Mouse (Mus musculus) forelimb bud, embryonic 11.5 days (tissue): ENCODE data around the gene Cyp4f15.
"Not testable (repeated sequence)": the region's sequence is repeated elsewhere in the genome, so short reads cannot be mapped to it uniquely, and the experiment has no call there.

Source experiments
- DNase-seq: peaks from one replicate; pipeline ENCODE4 v3.0.0-alpha.2; 2012; ENCODE audit warnings: low read depth, low spot score

Gene Cyp4f15

DNA sequence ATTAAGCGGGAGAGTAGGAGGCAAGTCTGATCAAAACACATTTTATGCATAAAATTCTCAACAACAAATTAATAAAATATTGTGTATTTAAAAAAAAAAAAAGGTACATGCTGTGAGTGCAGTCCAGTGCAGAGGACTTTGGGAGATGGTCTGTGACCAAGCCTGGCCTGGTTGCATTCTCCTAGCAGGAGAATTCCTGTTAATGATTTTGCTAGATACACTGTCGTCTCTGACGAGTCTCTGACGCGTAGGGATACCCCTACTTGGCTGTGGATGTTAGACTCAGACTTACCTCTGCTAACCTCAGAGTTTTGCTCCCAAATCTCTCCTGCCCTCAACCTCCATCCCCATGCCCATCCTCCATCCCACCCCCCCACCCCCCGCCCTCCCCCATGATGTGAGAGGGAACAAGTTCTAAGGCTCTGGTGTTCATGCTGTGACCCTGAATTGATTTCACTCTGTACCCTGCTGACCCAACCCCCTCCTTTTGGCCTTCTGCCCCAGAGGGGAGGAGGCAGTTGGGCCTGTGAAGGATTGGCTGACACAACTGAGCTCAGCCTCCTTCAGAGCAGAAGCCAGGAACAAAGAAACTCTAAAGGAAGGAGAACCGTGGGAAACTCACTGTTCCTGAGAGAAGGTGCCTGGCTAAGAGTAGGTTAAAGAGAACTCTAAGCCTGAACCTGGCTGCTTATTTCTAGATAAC lies at the start of gene Cyp4f15:
Cyp4f15 (plus strand) TSS at position 580 of the 703 bp plus-strand sequence.
- peak; percentile 7 for DNase-seq

DNA sequence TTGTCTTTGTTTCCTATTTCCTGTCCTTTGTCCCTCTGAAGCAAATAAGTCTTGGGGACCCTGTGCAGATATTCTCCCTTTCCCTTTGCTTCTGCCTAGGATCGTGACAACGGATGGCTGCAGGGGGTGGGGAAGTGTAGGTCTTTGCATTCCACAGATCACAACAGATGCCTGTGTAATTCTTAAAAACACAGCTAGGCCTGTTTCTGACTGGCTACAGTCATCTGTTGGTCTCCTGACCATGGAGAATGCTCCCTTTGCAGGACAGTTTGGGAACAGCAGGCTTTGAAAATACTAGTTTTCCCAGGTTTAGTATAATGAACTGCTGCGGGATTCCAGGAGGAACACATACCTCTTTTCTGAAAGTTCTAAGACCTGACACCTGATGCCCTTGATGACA lies 49.1 kb upstream of the Cyp4f15 start:
- DNase-seq = no peak

DNA sequence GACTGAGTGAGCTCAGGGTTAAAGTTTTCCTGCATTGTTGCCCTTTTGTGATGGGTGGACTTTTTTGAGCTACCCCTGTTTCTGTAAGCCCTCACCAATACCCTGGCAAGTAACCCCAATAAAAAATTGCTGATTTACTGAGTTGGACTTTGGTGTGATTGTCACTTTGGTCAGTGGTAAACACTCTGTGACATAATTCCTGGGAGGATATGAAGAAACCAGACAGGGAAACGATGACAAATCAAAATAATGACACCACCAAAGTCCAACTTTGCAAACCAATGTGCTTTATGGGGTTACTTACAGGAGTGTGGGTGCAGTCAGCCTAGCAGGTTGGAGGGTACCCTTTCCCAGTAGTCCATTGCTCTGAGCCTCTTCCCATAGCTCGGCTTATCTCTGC lies 48.3 kb upstream of the Cyp4f15 start:
- no peak for DNase-seq

DNA sequence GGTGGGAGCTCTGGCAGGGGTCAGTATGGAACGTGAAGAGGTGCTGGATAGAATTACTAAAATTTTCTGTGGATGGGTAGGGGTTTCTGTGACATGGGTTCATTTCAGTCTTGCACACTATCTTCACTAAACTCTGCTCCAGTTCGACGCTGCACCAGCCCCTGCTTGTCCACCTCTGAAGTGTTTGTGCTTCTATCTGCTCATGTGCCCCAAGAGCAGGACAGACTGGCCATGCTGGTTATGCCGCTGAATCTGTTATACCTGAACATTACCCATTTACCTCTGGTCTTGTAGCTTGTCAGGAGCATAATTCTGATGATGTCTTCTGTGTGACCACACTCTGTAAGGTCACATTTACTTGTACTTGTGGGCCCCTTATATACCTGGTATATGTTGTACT lies 38.8 kb upstream of the Cyp4f15 start:
- no peak for DNase-seq

DNA sequence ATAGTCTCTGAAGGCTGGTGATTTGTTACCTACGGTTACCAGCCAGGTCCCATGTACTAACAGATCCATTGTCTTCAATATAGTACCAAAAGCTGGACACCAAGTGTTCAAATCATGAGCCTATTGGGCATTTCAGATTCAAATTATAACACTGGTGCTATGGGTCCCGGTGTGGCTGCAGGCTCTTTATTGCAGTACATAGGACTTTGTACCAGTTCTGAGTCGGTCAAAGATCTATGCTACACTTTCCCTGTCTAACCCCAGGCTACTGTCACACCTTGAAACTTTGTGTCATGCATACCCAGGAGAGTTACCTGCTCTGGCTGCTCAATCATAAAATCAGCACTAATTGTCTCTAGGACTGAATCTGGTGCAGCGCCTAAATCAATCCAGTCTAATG lies 31.6 kb upstream of the Cyp4f15 start:
- no peak for DNase-seq

DNA sequence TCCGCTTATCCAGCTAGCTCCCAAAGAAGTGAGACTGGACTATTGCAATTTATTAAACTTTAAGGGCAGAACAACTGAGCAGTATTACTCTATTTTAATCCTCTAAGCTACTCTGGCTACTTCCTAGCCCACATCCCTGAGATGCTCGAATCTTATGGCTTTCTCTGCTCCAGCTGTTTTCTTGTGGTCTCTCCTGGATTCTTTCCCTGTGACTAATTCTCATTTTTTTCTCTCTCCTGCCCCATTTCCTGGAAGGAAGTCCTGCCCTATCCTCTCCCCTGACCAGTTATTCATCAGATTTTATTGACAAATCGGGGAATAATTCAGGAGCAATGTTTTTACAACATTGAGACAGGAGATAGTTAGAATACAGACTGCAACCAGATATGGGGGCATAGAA lies 28.4 kb upstream of the Cyp4f15 start:
- DNase-seq = no peak

DNA sequence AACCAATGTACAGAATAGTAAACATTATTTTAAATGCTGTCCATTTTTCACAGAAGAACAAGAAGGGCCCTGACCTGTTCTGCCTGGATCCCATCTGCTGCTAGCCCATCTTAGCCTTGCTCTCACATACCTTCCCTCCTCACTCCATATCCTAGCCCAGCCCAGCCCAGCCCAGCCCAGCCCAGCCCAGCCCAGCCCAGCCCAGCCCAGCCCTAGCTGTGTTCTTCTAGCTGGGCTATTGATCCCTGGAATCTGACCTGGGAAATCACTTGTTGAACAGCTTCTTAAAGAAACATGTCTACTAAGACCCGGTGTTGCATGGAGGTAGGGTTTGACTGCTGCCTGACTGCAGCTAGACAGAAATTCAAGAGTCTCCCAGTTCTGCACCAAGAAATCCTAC lies 27.2 kb upstream of the Cyp4f15 start:
- DNase-seq = no peak

DNA sequence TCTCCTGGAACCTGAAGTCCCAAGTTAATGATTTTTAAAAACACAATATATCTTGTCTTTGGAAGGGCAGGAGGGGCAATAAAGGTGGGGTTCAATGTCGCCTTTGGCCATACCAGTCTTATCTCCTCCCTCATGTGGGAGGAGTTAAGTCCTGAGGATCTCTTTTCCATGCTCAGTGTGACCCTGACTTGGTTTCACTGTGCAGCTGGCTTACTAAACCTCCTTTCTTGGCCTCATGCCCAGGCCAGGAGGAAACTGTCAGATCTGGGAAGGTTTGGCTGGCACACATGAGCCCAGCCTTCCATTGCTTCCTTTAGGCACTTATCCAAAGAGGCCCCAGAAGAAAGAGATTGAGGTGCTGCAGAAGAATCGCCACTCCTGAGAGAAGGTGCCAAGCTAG lies 26.7 kb upstream of the Cyp4f15 start, which contains the start of gene Cyp4f40:
Cyp4f40 (plus strand) TSS at position 189 of the 400 bp plus-strand sequence.
- no peak for DNase-seq

DNA sequence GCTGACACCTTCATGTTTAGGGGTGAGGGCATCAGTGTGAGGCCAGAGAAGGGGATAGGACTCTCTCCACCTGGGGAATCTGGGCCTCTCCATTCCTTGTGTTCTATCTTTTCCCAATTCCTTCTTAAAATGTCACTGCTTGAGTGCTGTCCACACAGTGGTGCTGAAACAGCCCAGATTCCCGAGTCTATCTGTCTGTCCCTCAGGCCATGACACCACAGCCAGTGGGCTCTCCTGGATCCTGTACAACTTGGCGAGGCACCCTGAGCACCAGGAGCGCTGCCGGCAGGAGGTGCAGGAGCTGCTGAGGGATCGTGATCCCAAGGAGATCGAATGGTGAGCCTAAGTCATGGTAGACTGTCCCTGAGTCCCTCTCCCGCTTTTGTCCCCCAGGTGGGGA lies 11.5 kb upstream of the Cyp4f15 start:
- DNase-seq = no peak

DNA sequence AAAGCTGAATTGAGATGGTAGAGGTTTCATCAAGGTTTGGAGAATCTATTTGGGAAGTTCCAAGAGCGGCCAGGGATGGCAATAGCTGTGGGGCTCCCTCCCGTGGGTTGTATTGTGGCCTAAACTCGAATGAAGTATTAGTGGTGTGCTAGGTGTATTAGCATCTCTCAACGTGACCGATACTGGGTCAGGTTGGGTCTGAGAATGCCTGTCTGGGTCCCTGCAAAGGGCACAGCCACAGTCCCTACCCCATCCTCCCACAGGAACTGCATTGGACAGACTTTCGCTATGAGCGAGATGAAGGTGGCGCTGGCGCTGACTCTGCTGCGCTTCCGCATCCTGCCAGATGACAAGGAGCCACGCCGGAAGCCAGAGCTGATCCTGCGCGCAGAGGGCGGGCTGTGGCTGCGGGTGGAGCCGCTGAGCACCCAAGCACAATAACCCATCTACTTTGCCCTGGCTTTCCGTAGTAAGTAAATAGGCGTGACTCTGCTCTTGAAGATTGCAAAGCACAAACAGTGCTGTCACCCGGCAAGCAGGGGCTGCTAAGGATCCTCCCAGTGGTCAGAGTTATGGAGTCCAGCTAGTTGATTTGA lies 9.3 kb upstream of the Cyp4f15 start:
- DNase-seq = no peak

DNA sequence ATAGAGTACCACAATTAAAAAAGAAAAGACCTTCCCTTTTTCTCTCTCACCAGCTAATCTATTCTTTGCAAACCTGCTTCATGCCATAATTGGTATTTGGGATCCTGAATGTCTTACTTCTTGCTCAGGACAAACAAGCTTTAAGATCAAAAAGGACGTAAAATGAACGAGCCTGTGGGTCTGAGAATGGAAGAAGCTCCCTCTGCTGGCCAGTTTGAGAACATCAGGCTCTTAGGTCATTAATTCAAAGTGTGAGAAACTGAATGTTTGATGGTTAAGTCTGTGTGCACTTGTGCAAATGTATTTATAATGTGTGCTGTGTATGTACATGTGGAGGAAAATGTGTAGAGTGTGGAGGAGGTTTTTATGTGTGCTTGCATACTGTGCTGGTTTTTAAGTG lies 5.0 kb upstream of the Cyp4f15 start:
- DNase-seq = peak; percentile 55

DNA sequence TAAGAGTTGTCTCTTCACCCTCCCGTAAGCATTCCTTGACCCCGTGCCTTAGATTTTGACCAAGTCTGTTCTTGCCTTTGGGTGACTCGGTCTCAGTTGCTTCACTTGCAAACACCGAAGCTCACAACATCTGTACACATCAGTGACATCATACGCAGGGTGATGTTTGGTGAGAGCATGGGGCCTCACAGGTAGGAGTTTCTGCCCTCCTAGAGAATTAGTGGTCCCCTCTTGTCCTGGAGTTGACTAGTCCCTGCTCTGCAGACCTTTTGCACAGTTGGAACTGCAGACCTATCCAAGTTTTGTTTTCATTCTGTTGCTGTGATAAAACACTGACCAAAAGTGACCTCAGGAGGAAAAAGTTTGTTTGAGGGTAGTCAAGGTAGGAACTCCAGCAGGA lies 1.3 kb downstream of the Cyp4f15 start:
- DNase-seq = no peak

DNA sequence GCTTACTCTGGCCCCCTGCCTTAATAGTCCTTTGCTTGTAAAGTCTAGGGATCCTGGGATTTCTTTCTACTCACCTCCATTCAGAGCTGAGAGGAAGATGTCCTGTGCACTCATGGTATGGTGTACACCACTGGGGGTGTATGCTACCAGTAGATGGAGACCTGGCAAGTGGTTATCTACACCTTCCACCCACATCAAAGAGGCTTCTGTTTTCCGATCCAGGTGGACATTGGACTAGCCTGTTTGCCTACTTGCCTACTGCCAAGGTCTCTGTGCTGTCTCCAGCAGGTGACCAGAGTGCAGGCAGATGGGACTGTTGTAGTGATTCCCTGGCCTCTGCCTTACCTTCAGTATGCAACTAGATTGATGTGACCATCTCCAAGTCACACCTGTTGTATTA lies 5.5 kb downstream of the Cyp4f15 start:
- no peak for DNase-seq

DNA sequence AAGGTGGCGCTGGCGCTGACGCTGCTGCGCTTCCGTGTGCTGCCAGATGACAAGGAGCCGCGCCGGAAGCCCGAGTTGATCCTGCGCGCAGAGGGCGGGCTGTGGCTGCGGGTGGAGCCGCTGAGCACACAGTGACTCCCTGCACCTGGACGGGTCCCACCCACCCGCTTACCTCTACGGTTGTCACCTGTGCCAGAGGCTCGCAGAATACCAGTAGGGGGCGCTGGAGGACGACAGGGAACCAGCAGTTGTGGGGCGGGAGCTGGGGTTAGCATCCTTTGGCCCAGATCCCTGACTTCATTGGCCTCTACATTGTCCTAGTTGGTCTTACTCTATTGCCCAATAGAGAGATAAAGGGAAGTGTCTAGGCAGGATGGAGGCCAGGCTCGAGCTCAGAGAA lies 17.4 kb downstream of the Cyp4f15 start:
- no peak for DNase-seq

DNA sequence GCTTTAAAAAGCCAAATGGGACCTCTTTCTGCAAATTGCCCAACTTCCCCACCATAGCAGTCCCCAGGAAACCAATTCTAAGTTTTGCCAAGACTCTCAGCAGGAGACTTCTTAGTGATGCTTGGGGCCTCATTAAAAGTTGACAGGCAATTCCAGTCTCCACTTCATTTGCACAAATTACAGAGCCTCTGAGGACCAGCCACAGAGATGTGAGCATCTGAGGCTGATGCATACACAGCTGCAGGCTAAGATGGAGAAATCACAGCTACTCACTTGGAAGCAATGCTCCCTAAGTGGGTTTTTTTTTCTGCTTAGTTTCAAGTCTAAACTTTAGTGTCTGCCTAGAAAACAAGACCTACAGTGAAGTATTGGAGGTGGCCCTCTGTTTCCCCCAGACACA lies 25.1 kb downstream of the Cyp4f15 start:
- not testable (repeated sequence) for DNase-seq

DNA sequence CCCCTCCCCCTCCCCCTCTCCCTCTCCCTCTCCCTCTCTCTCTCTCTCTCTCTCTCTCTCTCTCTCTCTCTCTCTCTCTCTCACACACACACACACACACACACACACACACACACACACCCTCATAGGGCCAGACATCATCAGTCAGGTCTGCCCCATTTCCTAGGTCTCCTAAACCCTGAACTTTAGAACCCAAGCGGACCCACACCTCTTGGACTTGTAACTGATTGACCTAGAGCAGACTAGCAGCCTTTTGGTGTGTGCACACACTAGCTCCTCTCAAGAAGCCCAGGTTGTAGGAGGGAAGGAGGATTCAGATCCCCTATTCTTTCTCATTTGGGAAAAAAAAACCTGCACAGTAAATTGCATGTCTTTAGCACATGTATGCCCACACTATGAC lies 36.7 kb downstream of the Cyp4f15 start:
- DNase-seq = not testable (repeated sequence)

DNA sequence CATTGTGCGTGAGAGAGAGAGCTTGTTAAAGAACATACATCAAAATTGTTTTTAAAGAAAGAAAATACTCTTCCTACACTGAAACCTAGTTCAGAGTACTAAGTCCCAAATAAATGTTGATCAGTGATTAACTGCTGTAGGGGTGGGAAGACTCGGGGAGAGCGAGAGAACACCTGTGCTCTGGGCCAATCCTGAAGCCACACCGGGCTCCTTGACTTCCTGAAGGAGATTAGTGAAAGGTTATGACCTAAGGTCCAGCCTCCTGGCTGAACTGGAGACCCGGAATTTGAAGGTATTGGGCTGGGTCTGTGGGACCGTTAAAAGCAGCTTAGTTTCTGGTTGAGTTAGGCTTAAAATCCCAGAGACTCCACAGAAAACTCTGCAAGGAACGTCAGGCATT lies 37.3 kb downstream of the Cyp4f15 start:
- no peak for DNase-seq

DNA sequence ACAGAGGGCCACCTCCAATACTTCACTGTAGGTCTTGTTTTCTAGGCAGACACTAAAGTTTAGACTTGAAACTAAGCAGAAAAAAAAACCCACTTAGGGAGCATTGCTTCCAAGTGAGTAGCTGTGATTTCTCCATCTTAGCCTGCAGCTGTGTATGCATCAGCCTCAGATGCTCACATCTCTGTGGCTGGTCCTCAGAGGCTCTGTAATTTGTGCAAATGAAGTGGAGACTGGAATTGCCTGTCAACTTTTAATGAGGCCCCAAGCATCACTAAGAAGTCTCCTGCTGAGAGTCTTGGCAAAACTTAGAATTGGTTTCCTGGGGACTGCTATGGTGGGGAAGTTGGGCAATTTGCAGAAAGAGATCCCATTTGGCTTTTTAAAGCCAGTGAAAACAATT lies 40.9 kb downstream of the Cyp4f15 start:
- DNase-seq = not testable (repeated sequence)

DNA sequence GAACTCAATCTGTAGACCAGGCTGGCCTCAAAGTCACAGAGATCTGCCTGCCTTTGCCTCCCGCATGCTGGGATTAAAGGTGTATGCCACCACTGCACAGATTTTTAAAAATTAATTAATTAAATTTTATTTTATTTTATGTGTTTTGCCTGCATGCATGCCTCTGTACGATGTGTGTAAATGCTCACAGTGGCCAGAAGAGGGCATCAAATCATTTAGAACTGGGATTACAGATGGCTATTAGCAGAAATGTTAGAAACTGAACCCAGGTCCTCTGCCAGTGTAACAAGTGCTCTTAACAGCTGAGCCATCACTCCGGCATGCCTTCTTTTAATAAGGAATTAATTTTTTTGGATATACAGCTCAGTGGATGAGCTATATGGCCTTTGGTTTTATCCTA lies 43.6 kb downstream of the Cyp4f15 start:
- no peak for DNase-seq

DNA sequence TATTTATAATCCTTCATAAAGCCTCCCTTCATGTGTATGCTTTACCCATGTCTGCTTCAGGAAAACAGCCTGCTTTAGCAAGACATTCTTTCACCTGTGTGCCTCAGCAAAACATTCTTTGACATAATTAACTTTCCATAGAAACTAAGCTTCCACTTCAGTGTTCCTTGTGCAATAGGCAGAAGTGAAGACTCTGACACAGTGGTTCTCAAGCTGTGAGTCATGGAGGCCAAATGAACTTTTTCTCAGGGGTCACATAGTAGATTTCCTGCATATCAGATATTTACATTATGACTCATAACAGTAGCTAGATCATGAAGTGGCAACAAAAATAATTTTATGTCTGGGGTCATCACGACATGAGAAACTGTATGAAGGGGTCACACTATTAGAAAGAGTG lies 53.0 kb downstream of the Cyp4f15 start:
- DNase-seq = no peak

DNA sequence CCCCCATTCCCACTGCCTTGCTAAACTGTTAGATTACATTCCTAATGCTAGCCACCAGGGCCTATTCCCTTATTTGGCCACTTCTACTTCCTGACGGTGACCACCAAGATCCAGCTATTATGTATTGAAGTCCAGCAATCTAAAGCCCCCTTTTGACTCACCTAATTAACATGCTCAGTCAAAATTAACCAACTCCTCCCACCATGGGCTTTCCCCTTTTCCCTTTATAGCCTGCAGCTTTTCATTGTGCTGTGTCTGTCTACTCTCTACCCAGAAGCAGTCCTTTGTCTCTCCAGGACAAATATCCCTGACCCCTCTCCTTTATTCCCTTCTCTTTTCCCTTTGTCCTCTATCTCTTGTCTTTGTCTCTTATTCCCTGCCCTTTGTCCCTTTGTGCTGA lies 55.6 kb downstream of the Cyp4f15 start:
- DNase-seq = no peak

DNA sequence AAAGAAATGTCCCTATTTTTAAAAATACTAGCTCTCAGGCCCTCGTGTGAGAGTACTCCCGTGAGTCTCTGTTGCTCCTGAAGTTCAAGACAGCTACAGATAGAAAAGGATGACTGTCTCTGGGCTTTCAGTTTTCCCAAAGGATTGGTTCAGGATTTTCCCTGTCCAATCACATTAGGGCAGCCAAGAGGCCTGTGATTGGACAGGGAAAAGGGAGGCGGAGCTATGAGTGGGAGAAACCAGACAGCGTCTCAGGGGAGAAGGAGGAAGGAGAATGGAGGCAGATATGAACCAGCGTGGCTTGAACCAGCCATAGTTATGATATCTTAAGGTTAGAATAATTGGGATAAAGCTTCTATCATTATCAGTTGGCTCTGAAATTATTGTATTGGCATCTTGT lies 65.2 kb downstream of the Cyp4f15 start:
- DNase-seq = no peak
